Mouse (Mus musculus): ENCODE results near the gene Card19. TPM values are rescaled to one million over a fixed set of nuclear protein-coding genes. Genes with fewer than 3 reads are reported as not detected.

Card19 gene
- total RNA-seq, 2 experiments from 2014 or later, result 11.1 to 12.9 TPM

- intact Hi-C loops (cut with DNase I), result no loop called here
- no peak for DNase-seq (ENCODE audit: extremely low spot score in 1 of 2, low spot score in 2 of 2)
These were observed 15.1 kb downstream of the Card19 start for GRCm38 (mm10) chr13:49200688-49201087.

GRCm38 (mm10) chr13:49199891-49200290 lies 15.9 kb downstream of the Card19 start:
- intact Hi-C loops (cut with DNase I), result no loop called here
- no peak for DNase-seq (ENCODE audit: extremely low spot score in 1 of 2, low spot score in 2 of 2)

- intact Hi-C loops (cut with DNase I), result no loop called here
These were observed 17.1 kb downstream of the Card19 start for GRCm38 (mm10) chr13:49198734-49199133.

GRCm38 (mm10) chr13:49196766-49197165 lies 19.1 kb downstream of the Card19 start:
- peak in 1 of 2 experiments; percentile 75 for DNase-seq (ENCODE audit: extremely low spot score in 1 of 2, low spot score in 2 of 2)
- intact Hi-C loops (cut with DNase I), result no loop called here

More at GRCm38 (mm10) chr13:49198734-49199133, 17.1 kb downstream of the Card19 start:
- DNase-seq (ENCODE audit: extremely low spot score in 1 of 2, low spot score in 2 of 2), result no peak

- intact Hi-C loops (cut with DNase I), result no loop called here
- DNase-seq (ENCODE audit: extremely low spot score in 1 of 2, low spot score in 2 of 2), result no peak
These were observed 19.6 kb downstream of the Card19 start for GRCm38 (mm10) chr13:49196211-49196610.

- peak in 1 of 2 experiments; percentile 33 for DNase-seq (ENCODE audit: extremely low spot score in 1 of 2, low spot score in 2 of 2)
- intact Hi-C loops (cut with DNase I), result no loop called here
These were observed 20.2 kb downstream of the Card19 start for GRCm38 (mm10) chr13:49195651-49196050.

- intact Hi-C loops (cut with DNase I), result no loop called here
These were observed 21.0 kb downstream of the Card19 start for GRCm38 (mm10) chr13:49194811-49195210.

GRCm38 (mm10) chr13:49193650-49194049 lies 22.2 kb downstream of the Card19 start:
- intact Hi-C loops (cut with DNase I), result no loop called here
- DNase-seq (ENCODE audit: extremely low spot score in 1 of 2, low spot score in 2 of 2), result peak in 1 of 2 experiments; percentile 18

More at GRCm38 (mm10) chr13:49194811-49195210, 21.0 kb downstream of the Card19 start:
- DNase-seq (ENCODE audit: extremely low spot score in 1 of 2, low spot score in 2 of 2), result peak in 1 of 2 experiments; percentile 21

- intact Hi-C loops (cut with DNase I), result no loop called here
- peak in 1 of 2 experiments; percentile 40 for DNase-seq (ENCODE audit: extremely low spot score in 1 of 2, low spot score in 2 of 2)
These were observed 23.5 kb downstream of the Card19 start for GRCm38 (mm10) chr13:49192156-49192855.

GRCm38 (mm10) chr13:49191673-49192035 lies 24.2 kb downstream of the Card19 start:
- intact Hi-C loops (cut with DNase I), result no loop called here
- no peak for DNase-seq (ENCODE audit: extremely low spot score in 1 of 2, low spot score in 2 of 2)

- intact Hi-C loops (cut with DNase I), result no loop called here
- DNase-seq (ENCODE audit: extremely low spot score in 1 of 2, low spot score in 2 of 2), result peak in 1 of 2 experiments; percentile 22
These were observed 24.8 kb downstream of the Card19 start for GRCm38 (mm10) chr13:49190876-49191672.

- intact Hi-C loops (cut with DNase I), result no loop called here
- peak in 1 of 2 experiments; percentile 84 for DNase-seq (ENCODE audit: extremely low spot score in 1 of 2, low spot score in 2 of 2)
These were observed 25.6 kb downstream of the Card19 start for GRCm38 (mm10) chr13:49189970-49190870.

GRCm38 (mm10) chr13:49188966-49189360 lies 26.9 kb downstream of the Card19 start:
- intact Hi-C loops (cut with DNase I), result no loop called here
- no peak for DNase-seq (ENCODE audit: extremely low spot score in 1 of 2, low spot score in 2 of 2)

GRCm38 (mm10) chr13:49188219-49188965 lies 27.4 kb downstream of the Card19 start:
- DNase-seq (ENCODE audit: extremely low spot score in 1 of 2, low spot score in 2 of 2), result peak in 1 of 2 experiments; percentile 27
- intact Hi-C loops (cut with DNase I), result no loop called here

- intact Hi-C loops (cut with DNase I), result no loop called here
- DNase-seq (ENCODE audit: extremely low spot score in 1 of 2, low spot score in 2 of 2), result peak; percentile 68 to 91
These were observed 28.3 kb downstream of the Card19 start, which contains the start of gene Ninj1 for GRCm38 (mm10) chr13:49187288-49188218. Gene Ninj1 (plus strand): TSS chr13:49187485.

- intact Hi-C loops (cut with DNase I), result no loop called here
- DNase-seq (ENCODE audit: extremely low spot score in 1 of 2, low spot score in 2 of 2), result no peak
These were observed 29.0 kb downstream of the Card19 start for GRCm38 (mm10) chr13:49186798-49187287.

- intact Hi-C loops (cut with DNase I), result no loop called here
These were observed 32.2 kb downstream of the Card19 start for GRCm38 (mm10) chr13:49183646-49184045.

More at GRCm38 (mm10) chr13:49183646-49184045, 32.2 kb downstream of the Card19 start:
- DNase-seq (ENCODE audit: extremely low spot score in 1 of 2, low spot score in 2 of 2), result peak in 1 of 2 experiments; percentile 27
